Mouse (Mus musculus) erythroblast, embryonic 14.5 days (primary cell): Measurements from ENCODE around the gene Olfr378. TPM values are rescaled to one million over a fixed set of nuclear protein-coding genes. Genes with fewer than 3 reads are reported as not detected.

ENCODE experiments used
- H3K27me3 ChIP-seq: 2 replicates; pipeline ENCODE4 v1.6.1; 2012; ENCODE audit warnings: inconsistent platforms; ENCODE audit not compliant: control insufficient read depth
- H3K36me3 ChIP-seq: 2 replicates; pipeline ENCODE4 v1.6.1; 2012; ENCODE audit warnings: mild to moderate bottlenecking, inconsistent platforms; ENCODE audit not compliant: control insufficient read depth
- H3K4me1 ChIP-seq: 2 replicates; pipeline ENCODE4 v1.6.1; 2012; ENCODE audit warnings: inconsistent platforms; ENCODE audit not compliant: control insufficient read depth
- H3K4me3 ChIP-seq: replicated peaks from 2 replicates; pipeline ENCODE3; 2012; ENCODE audit warnings: moderate library complexity, mild to moderate bottlenecking, inconsistent platforms
- H3K9me3 ChIP-seq: 2 replicates; pipeline ENCODE4 v1.6.1; 2012; ENCODE audit warnings: low read length, inconsistent platforms, mixed read lengths; ENCODE audit not compliant: control insufficient read depth
- GATA1 ChIP-seq: IDR thresholded peaks from 2 replicates; pipeline ENCODE4 v1.6.1; 2012; ENCODE audit warnings: low read length, inconsistent platforms, mixed read lengths
- TAL1 ChIP-seq: IDR thresholded peaks from 3 replicates; pipeline ENCODE4 v1.6.1; 2012; ENCODE audit warnings: low read length, inconsistent platforms, mixed read lengths
- polyA plus RNA-seq: library from polyadenylated mRNA; stranded (reverse); fragments of >175 nt; gene quantifications from 2 replicates; pipeline ENCODE4 v1.2.3, GENCODE M21; 2012

Olfr378 gene
- polyA plus RNA-seq, result not detected in 2 replicates

- Histone ChIP-seq H3K36me3 (no peaks in the 10 kb centered on the region), H3K4me3 (no peak within 1 kb of the TSS)
Observed at GRCm38 (mm10) chr11:73428377-73428776, at the start of gene Olfr378. TSS of gene Olfr378 (minus strand) at chr11:73428477.

GRCm38 (mm10) chr11:73457408-73457807 is 29.1 kb upstream of the Olfr378 start, which contains the start of gene Olfr380:
TSS of gene Olfr380 (minus strand) at chr11:73457508.
- Histone ChIP-seq H3K9me3 (no peaks in the 10 kb centered on the region), H3K4me1 (no peaks in the 10 kb centered on the region), H3K36me3 (no peaks in the 10 kb centered on the region), H3K4me3 (no peak within 1 kb of the TSS), H3K27me3 (no peaks in the 10 kb centered on the region)
- TF ChIP-seq GATA1 (no peak), TAL1 (no peak)

More at GRCm38 (mm10) chr11:73428377-73428776, at the start of gene Olfr378:
- TF ChIP-seq GATA1, result no peak
- no peak for TF ChIP-seq TAL1
- Histone ChIP-seq H3K27me3 (no peaks in the 10 kb centered on the region), H3K4me1 (no peaks in the 10 kb centered on the region), H3K9me3 (no peaks in the 10 kb centered on the region)

GRCm38 (mm10) chr11:73399514-73399913 is 28.8 kb downstream of the Olfr378 start, which contains the start of gene Olfr1:
TSS of gene Olfr1 (minus strand) at chr11:73399614.
- TF ChIP-seq GATA1 (no peak), TAL1 (no peak)
- 0 out of 2 replicates have a peak, but pooled peaks cover 3% of the 10 kb centered on the region for H3K9me3 ChIP-seq
- no peaks in the 10 kb centered on the region for H3K36me3 ChIP-seq
- H3K4me3 ChIP-seq, result no peak within 1 kb of the TSS
- no peaks in the 10 kb centered on the region for H3K27me3 ChIP-seq
- no peaks in the 10 kb centered on the region for H3K4me1 ChIP-seq

GRCm38 (mm10) chr11:73395374-73395773 is 32.9 kb downstream of the Olfr378 start:
- H3K27me3 ChIP-seq, result no peaks in the 10 kb centered on the region
- no peaks in the 10 kb centered on the region for H3K4me1 ChIP-seq
- H3K9me3 ChIP-seq, result 0 out of 2 replicates have a peak, but pooled peaks cover 3% of the 10 kb centered on the region
- H3K36me3 ChIP-seq, result no peaks in the 10 kb centered on the region
- H3K4me3 ChIP-seq, result no peak overlapping the region
- TF ChIP-seq TAL1, result no peak
- TF ChIP-seq GATA1, result no peak

Other genes with a start within 250 kb of the Olfr378 start
- gene Ctns, start 229.4 kb downstream of the Olfr378 start, polyA plus RNA-seq, result 0.35 and 0.54 TPM in 2 replicates
- 0.03 and 0.05 TPM in 2 replicates for gene Shpk, start 229.0 kb downstream of the Olfr378 start, polyA plus RNA-seq
- gene Trpv1, start 194.2 kb downstream of the Olfr378 start, polyA plus RNA-seq, result not detected in 2 replicates
- 0.01 TPM in 1 of 2 replicates, not detected in the other for gene Trpv3, start 161.1 kb downstream of the Olfr378 start, polyA plus RNA-seq
- not detected in 2 replicates for gene Aspa, start 98.9 kb downstream of the Olfr378 start, polyA plus RNA-seq
- gene Gm49340, start 98.7 kb downstream of the Olfr378 start, polyA plus RNA-seq, result not detected in 2 replicates
- not detected in 2 replicates for gene Spata22, start 98.7 kb downstream of the Olfr378 start, polyA plus RNA-seq
- not detected in 2 replicates for gene Olfr20, start 77.7 kb downstream of the Olfr378 start, polyA plus RNA-seq
- not detected in 2 replicates for gene Olfr376, start 57.2 kb downstream of the Olfr378 start, polyA plus RNA-seq
- not detected in 2 replicates for gene Olfr1, start 28.9 kb downstream of the Olfr378 start, polyA plus RNA-seq
- gene Olfr380, start 29.0 kb upstream of the Olfr378 start, polyA plus RNA-seq, result not detected in 2 replicates
- not detected in 2 replicates for gene Olfr381, start 63.1 kb upstream of the Olfr378 start, polyA plus RNA-seq
- gene Olfr382, start 88.7 kb upstream of the Olfr378 start, polyA plus RNA-seq, result not detected in 2 replicates
- not detected in 2 replicates for gene Olfr385, start 164.5 kb upstream of the Olfr378 start, polyA plus RNA-seq
- not detected in 2 replicates for gene Olfr384, start 170.1 kb upstream of the Olfr378 start, polyA plus RNA-seq